Mouse (Mus musculus): ENCODE data around the gene Zbtb18. TPM values are rescaled to one million over a fixed set of nuclear protein-coding genes. Genes with fewer than 3 reads are reported as not detected.

Gene Zbtb18
- total and polyA plus RNA-seq, 3 experiments: 10.6 to 47.3 (median 40.2) TPM

GRCm38 (mm10) chr1:177411359-177412358, 30.5 kb upstream of the Zbtb18 start:
- WGBS: 51% methylated on average over 19 of the region's 19 CpGs
- no peak overlapping the region for H3K9ac ChIP-seq (ENCODE audit: low read depth, low read length)
- no peaks in the 10 kb centered on the region for H3K4me1 ChIP-seq (ENCODE audit: control insufficient read depth, insufficient read depth, low read length)
- intact Hi-C loops (cut with DNase I): no loop called here
- no peak for TF ChIP-seq CTCF (IDR thresholded peaks at IDR 0.05)
- TF ChIP-seq POLR2A (IDR thresholded peaks at IDR 0.05; ENCODE audit: insufficient read depth, low read depth, low read length): no peak
- no peak for TF ChIP-seq EP300 (IDR thresholded peaks at IDR 0.05; ENCODE audit: insufficient read depth, low read depth, low read length)
- H3K4me3 ChIP-seq: no peak overlapping the region
- H3K27me3 ChIP-seq (ENCODE audit: control insufficient read depth, insufficient read depth, low read length): no peaks in the 10 kb centered on the region
- H3K36me3 ChIP-seq (ENCODE audit: control insufficient read depth, insufficient read depth, low read length): no peaks in the 10 kb centered on the region
- no peak for DNase-seq
- H3K27ac ChIP-seq: no peak overlapping the region
- H3K79me2 ChIP-seq (replicated peaks; ENCODE audit: control insufficient read depth, insufficient read depth, low read length): no peaks in the 10 kb centered on the region

- Histone ChIP-seq H3K27ac (no peak overlapping the region), H3K36me3 (ENCODE audit: control insufficient read depth, insufficient read depth, low read length) (no peaks in the 10 kb centered on the region)
- intact Hi-C loops (cut with DNase I): no loop called here
Observed at GRCm38 (mm10) chr1:177419331-177419730, 22.8 kb upstream of the Zbtb18 start.

GRCm38 (mm10) chr1:177420126-177420525, 22.0 kb upstream of the Zbtb18 start:
- H3K27me3 ChIP-seq (ENCODE audit: control insufficient read depth, insufficient read depth, low read length): no peaks in the 10 kb centered on the region
- 65% methylated on average over 6 of the region's 6 CpGs for WGBS
- H3K36me3 ChIP-seq (ENCODE audit: control insufficient read depth, insufficient read depth, low read length): no peaks in the 10 kb centered on the region
- H3K9ac ChIP-seq (ENCODE audit: low read depth, low read length): no peak overlapping the region
- no peaks in the 10 kb centered on the region for H3K79me2 ChIP-seq (replicated peaks; ENCODE audit: control insufficient read depth, insufficient read depth, low read length)
- H3K4me3 ChIP-seq: no peak overlapping the region
- TF ChIP-seq POLR2A (IDR thresholded peaks at IDR 0.05; ENCODE audit: insufficient read depth, low read depth, low read length) (no peak), CTCF (IDR thresholded peaks at IDR 0.05) (0 out of 2 replicates have a peak, but pooled peaks have one; percentile 15)
- intact Hi-C loops (cut with DNase I): no loop called here
- H3K27ac ChIP-seq: no peak overlapping the region
- no peak for DNase-seq
- no peaks in the 10 kb centered on the region for H3K4me1 ChIP-seq (ENCODE audit: control insufficient read depth, insufficient read depth, low read length)

More at GRCm38 (mm10) chr1:177419331-177419730, 22.8 kb upstream of the Zbtb18 start:
- H3K9ac ChIP-seq (ENCODE audit: low read depth, low read length): no peak overlapping the region
- no peaks in the 10 kb centered on the region for H3K79me2 ChIP-seq (replicated peaks; ENCODE audit: control insufficient read depth, insufficient read depth, low read length)
- no peak for DNase-seq
- H3K4me1 ChIP-seq (ENCODE audit: control insufficient read depth, insufficient read depth, low read length): no peaks in the 10 kb centered on the region
- H3K4me3 ChIP-seq: no peak overlapping the region
- 71% methylated on average over 12 of the region's 12 CpGs for WGBS
- H3K27me3 ChIP-seq (ENCODE audit: control insufficient read depth, insufficient read depth, low read length): no peaks in the 10 kb centered on the region
- TF ChIP-seq POLR2A (IDR thresholded peaks at IDR 0.05; ENCODE audit: insufficient read depth, low read depth, low read length): no peak
- TF ChIP-seq CTCF (IDR thresholded peaks at IDR 0.05): no peak
- no peak for TF ChIP-seq EP300 (IDR thresholded peaks at IDR 0.05; ENCODE audit: insufficient read depth, low read depth, low read length)

GRCm38 (mm10) chr1:177427862-177428261, 14.3 kb upstream of the Zbtb18 start:
- no peaks in the 10 kb centered on the region for H3K4me1 ChIP-seq (ENCODE audit: control insufficient read depth, insufficient read depth, low read length)
- H3K79me2 ChIP-seq (replicated peaks; ENCODE audit: control insufficient read depth, insufficient read depth, low read length): no peaks in the 10 kb centered on the region
- H3K4me3 ChIP-seq: no peak overlapping the region
- intact Hi-C loops (cut with DNase I): no loop called here
- DNase-seq: peak in 1 of 2 experiments; percentile 17
- no peaks in the 10 kb centered on the region for H3K36me3 ChIP-seq (ENCODE audit: control insufficient read depth, insufficient read depth, low read length)
- no peaks in the 10 kb centered on the region for H3K27me3 ChIP-seq (ENCODE audit: control insufficient read depth, insufficient read depth, low read length)
- TF ChIP-seq POLR2A (IDR thresholded peaks at IDR 0.05; ENCODE audit: insufficient read depth, low read depth, low read length) (no peak), EP300 (IDR thresholded peaks at IDR 0.05; ENCODE audit: insufficient read depth, low read depth, low read length) (no peak), CTCF (IDR thresholded peaks at IDR 0.05) (no peak)
- 51% methylated on average over 5 of the region's 5 CpGs for WGBS
- H3K27ac ChIP-seq: no peak overlapping the region
- H3K9ac ChIP-seq (ENCODE audit: low read depth, low read length): no peak overlapping the region

- TF ChIP-seq POLR2A (IDR thresholded peaks at IDR 0.05; ENCODE audit: insufficient read depth, low read depth, low read length) (no peak), CTCF (IDR thresholded peaks at IDR 0.05) (no peak), EP300 (IDR thresholded peaks at IDR 0.05; ENCODE audit: insufficient read depth, low read depth, low read length) (no peak)
- no peak for DNase-seq
- no peaks in the 10 kb centered on the region for H3K4me1 ChIP-seq (ENCODE audit: control insufficient read depth, insufficient read depth, low read length)
- no peak overlapping the region for H3K27ac ChIP-seq
- WGBS: 54% methylated on average over 14 of the region's 14 CpGs
- no peak overlapping the region for H3K4me3 ChIP-seq
- intact Hi-C loops (cut with DNase I): no loop called here
- H3K79me2 ChIP-seq (replicated peaks; ENCODE audit: control insufficient read depth, insufficient read depth, low read length): no peaks in the 10 kb centered on the region
- H3K27me3 ChIP-seq (ENCODE audit: control insufficient read depth, insufficient read depth, low read length): no peaks in the 10 kb centered on the region
- H3K9ac ChIP-seq (ENCODE audit: low read depth, low read length): no peak overlapping the region
- H3K36me3 ChIP-seq (ENCODE audit: control insufficient read depth, insufficient read depth, low read length): no peaks in the 10 kb centered on the region
Observed at GRCm38 (mm10) chr1:177428338-177428737, 13.8 kb upstream of the Zbtb18 start.

- WGBS: 77% methylated on average over 4 of the region's 4 CpGs
- Histone ChIP-seq H3K36me3 (ENCODE audit: control insufficient read depth, insufficient read depth, low read length) (no peaks in the 10 kb centered on the region), H3K4me1 (ENCODE audit: control insufficient read depth, insufficient read depth, low read length) (no peaks in the 10 kb centered on the region), H3K27ac (no peak overlapping the region), H3K27me3 (ENCODE audit: control insufficient read depth, insufficient read depth, low read length) (no peaks in the 10 kb centered on the region), H3K4me3 (no peak overlapping the region), H3K79me2 (replicated peaks; ENCODE audit: control insufficient read depth, insufficient read depth, low read length) (no peaks in the 10 kb centered on the region), H3K9ac (ENCODE audit: low read depth, low read length) (no peak overlapping the region)
- no peak for TF ChIP-seq EP300 (IDR thresholded peaks at IDR 0.05; ENCODE audit: insufficient read depth, low read depth, low read length)
- TF ChIP-seq CTCF (IDR thresholded peaks at IDR 0.05): no peak
- no peak for TF ChIP-seq POLR2A (IDR thresholded peaks at IDR 0.05; ENCODE audit: insufficient read depth, low read depth, low read length)
- DNase-seq: no peak
- intact Hi-C loops (cut with DNase I): no loop called here
Observed at GRCm38 (mm10) chr1:177429067-177429466, 13.1 kb upstream of the Zbtb18 start.
